9 mouse cellular contexts compared by ENCODE assay signal in the genomic region with DNA sequence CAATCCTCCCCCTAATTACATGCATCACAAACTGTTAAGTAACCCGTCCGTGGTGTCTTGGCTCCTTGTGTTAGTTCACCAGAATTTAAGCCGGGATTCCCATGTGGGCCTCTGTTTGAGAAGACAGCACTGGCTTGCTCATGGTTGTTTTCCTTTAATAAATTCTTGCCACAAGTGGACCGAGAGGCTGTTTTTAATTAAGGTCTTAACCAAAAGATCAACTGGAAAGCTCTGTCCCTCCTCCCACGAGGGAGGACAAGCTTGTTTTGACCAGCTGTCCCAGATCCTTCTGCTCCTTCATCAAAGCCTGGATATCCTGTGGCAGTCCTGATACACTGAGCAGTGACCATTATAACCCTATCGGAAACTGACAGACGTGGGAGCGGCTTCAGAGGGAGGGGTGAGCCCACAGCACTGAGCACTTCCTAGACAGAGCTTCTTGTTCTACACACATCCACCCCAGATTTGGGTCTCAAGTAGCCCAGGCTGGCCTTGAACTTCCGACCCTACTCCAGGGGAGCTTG. TPM values are rescaled to one million over a fixed set of nuclear protein-coding genes. Genes with fewer than 3 reads are reported as not detected.
A peak's percentile ranks its signal among the peaks of the same experiment; 100 is the strongest.
DNase-seq lines count a peak whose midpoint lies in the region.
"Had no signal": no experiment of that assay in that cellular context is flagged by ENCODE, and none has a peak within 500 bp of the region (broad histone marks: within the 10 kb centered on the region; RNA-seq: fewer than 3 reads in every experiment).

No protein-coding gene starts in this region.

- DNase-seq in 3T3-L1 (ENCODE audit: low read depth, low spot score) (peak; percentile 5), NIH3T3 (ENCODE audit: low read depth) (peak; percentile 12)
- DNase-seq in heart, embryonic 10.5 days (ENCODE audit: low spot score): peak; percentile 81
- DNase-seq in limb, embryonic 10.5 days (ENCODE audit: low spot score): peak; percentile 37
- no peak for DNase-seq in left cerebral cortex, postnatal 4 days
- no peak for DNase-seq in layer of hippocampus, adult 18-20 months (ENCODE audit: low spot score in 2 of 2)
- DNase-seq in cerebellum, adult 11 months: no peak
- no peak for DNase-seq in cerebellum, adult 8-10 months
- DNase-seq: thymus, postnatal 4 days had no signal

- no peak overlapping the region for H3K4me3 ChIP-seq in heart, embryonic 10.5 days
- H3K4me3 ChIP-seq in limb, embryonic 10.5 days: no peak overlapping the region

- peaks cover 29% of the 10 kb centered on the region for H3K36me3 ChIP-seq in heart, embryonic 10.5 days
- H3K36me3 ChIP-seq in limb, embryonic 10.5 days: peaks cover 77% of the 10 kb centered on the region

- no peaks in the 10 kb centered on the region for H3K27me3 ChIP-seq in heart, embryonic 10.5 days (ENCODE audit: insufficient read depth, poor library complexity, severe bottlenecking)
- H3K27me3 ChIP-seq in limb, embryonic 10.5 days (ENCODE audit: low read depth, poor library complexity, severe bottlenecking): no peaks in the 10 kb centered on the region

- 72% methylated on average over 9 of the region's 9 CpGs for WGBS in heart, embryonic 10.5 days
- WGBS in limb, embryonic 10.5 days: 39% methylated on average over 9 of the region's 9 CpGs

- no peak overlapping the region for H3K27ac ChIP-seq in heart, embryonic 10.5 days
- H3K27ac ChIP-seq in limb, embryonic 10.5 days: no peak overlapping the region; the same call in 1 of the 2 replicates

- intact Hi-C loops in left cerebral cortex, postnatal 4 days (cut with DNase I): no loop called here

- H3K9me3 ChIP-seq in heart, embryonic 10.5 days: no peaks in the 10 kb centered on the region
- no peaks in the 10 kb centered on the region for H3K9me3 ChIP-seq in limb, embryonic 10.5 days (replicated peaks)

- H3K4me1 ChIP-seq in heart, embryonic 10.5 days: peaks cover 18% of the 10 kb centered on the region
- peaks cover 27% of the 10 kb centered on the region for H3K4me1 ChIP-seq in limb, embryonic 10.5 days

RNA-seq across cellular contexts. Expression of a gene that starts 28.1 kb away (rescaled TPM):
- polyA plus RNA-seq in heart, embryonic 10.5 days (2016; fragmentation: Nextera tagmentation; extraction: Ambion mirVana): 13.2 and 15.6 TPM in 2 replicates
- 22.5 and 23.2 TPM in 2 replicates for polyA plus RNA-seq in limb, embryonic 10.5 days (2016; fragmentation: Nextera tagmentation; extraction: Ambion mirVana)
- 10 to 100 TPM; 16.4 to 17.8 TPM for total RNA-seq in left cerebral cortex, postnatal 4 days (2021)
- 10 to 100 TPM; 22.6 to 25.0 TPM for total RNA-seq in layer of hippocampus, adult 18-20 months (2021)

Comparison
In these comparisons a context has a peak if more than half of its experiments do, and no peak if none do; other contexts are left out.
1. DNase-seq: peak in 3T3-L1 (single experiment), NIH3T3 (single experiment), heart, embryonic 10.5 days (single experiment) and limb, embryonic 10.5 days (single experiment); none in left cerebral cortex, postnatal 4 days (single experiment), layer of hippocampus, adult 18-20 months (0 of 2), cerebellum, adult 11 months (single experiment) and cerebellum, adult 8-10 months (single experiment).